Mouse (Mus musculus): ENCODE results near the gene Vma21. TPM values are rescaled to one million over a fixed set of nuclear protein-coding genes. Genes with fewer than 3 reads are reported as not detected.

Gene Vma21
- total and polyA plus RNA-seq, 3 experiments: 4.1 to 28.6 (median 26.8) TPM

DNA sequence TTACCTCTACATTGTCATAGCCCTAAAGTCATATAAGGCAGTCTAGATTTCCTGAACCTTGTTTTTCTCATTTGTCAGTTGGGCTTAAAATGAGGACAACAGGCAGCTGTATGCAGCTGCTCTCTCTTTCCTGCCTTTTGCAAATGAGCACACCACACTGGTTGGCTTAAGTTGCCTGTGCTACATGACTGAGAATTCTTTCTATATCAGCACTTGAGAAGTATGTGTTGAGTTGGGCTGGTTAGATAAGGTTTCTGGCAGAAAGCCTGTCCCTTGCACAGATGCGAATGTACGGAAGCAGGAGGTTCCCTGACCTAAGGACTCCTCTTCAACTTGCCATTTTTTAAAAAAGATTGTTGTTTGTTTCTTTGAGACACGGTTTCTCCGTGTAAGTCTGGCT, 31.0 kb downstream of the Vma21 start:
- Histone ChIP-seq H3K36me3 (replicated peaks in 1 of 2; ENCODE audit: control insufficient read depth in 1 of 2, insufficient read depth in 1 of 2, low read length in 1 of 2) (no peaks in the 10 kb centered on the region), H3K27me3 (replicated peaks) (no peaks in the 10 kb centered on the region), H3K9me3 (replicated peaks; ENCODE audit: low read length) (no peaks in the 10 kb centered on the region), H3K79me2 (replicated peaks; ENCODE audit: control insufficient read depth, extremely low read depth, insufficient read depth, poor library complexity, severe bottlenecking) (no peaks in the 10 kb centered on the region), H3K4me2 (ENCODE audit: insufficient read depth, low read depth, poor library complexity, severe bottlenecking) (no peak overlapping the region), H3K4me1 (ENCODE audit: control insufficient read depth in 1 of 2, insufficient read depth in 2 of 2) (no peaks in the 10 kb centered on the region), H3K27ac (ENCODE audit: insufficient read depth, low read depth) (no peak overlapping the region), H3K4me3 (replicated peaks in 1 of 3; ENCODE audit: low read depth in 2 of 3, low read length in 2 of 3, poor library complexity in 1 of 3) (no peak overlapping the region), H3K9ac (ENCODE audit: insufficient read depth, low read depth) (no peak overlapping the region)
- dilution Hi-C loops (cut with MboI; ENCODE audit: extremely low pct_ligation_motif_present, extremely low pct_unique_long_range_greater_than_20kb, low sequenced_read_pairs): no loop called here
- no peak for TF ChIP-seq KAT2A (IDR thresholded peaks at IDR 0.05; ENCODE audit: insufficient replicate concordance, low read length)
- no peak for TF ChIP-seq ELF1 (IDR thresholded peaks at IDR 0.05; ENCODE audit: low read depth, low read length)
- in situ Hi-C loops (cut with MboI; ENCODE audit: low pct_ligation_motif_present, low pct_unique_long_range_greater_than_20kb, low sequenced_read_pairs): no loop called here
- DNase-seq (ENCODE audit: extremely low read depth): no peak

DNA sequence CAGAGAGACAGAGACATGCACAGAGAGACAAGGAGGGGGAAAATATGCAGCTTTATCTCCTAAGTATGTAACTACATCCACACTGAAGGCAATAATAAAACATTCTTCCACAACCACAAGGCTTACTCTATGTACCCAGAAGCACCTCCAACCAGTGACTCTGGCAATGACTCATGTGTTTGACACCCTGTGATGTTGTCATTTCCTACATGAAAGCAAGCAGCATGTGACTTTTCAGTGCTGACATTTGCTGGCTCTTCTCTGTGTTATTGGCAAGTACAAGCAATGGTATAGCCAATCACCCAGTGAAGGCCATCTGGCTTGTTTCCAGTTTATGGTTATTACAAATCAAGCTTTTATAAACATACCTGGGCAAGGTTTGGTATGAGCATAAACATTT, 38.1 kb downstream of the Vma21 start:
- in situ Hi-C loops (cut with MboI; ENCODE audit: low pct_ligation_motif_present, low pct_unique_long_range_greater_than_20kb, low sequenced_read_pairs) (no loop called here), dilution Hi-C loops (cut with MboI; ENCODE audit: extremely low pct_ligation_motif_present, extremely low pct_unique_long_range_greater_than_20kb, low sequenced_read_pairs) (no loop called here)
- Histone ChIP-seq H3K79me2 (replicated peaks; ENCODE audit: control insufficient read depth, extremely low read depth, insufficient read depth, poor library complexity, severe bottlenecking) (no peaks in the 10 kb centered on the region), H3K27me3 (replicated peaks) (no peaks in the 10 kb centered on the region), H3K9me3 (replicated peaks; ENCODE audit: low read length) (no peaks in the 10 kb centered on the region), H3K9ac (ENCODE audit: insufficient read depth, low read depth) (no peak overlapping the region), H3K36me3 (replicated peaks in 1 of 2; ENCODE audit: control insufficient read depth in 1 of 2, insufficient read depth in 1 of 2, low read length in 1 of 2) (no peaks in the 10 kb centered on the region), H3K4me3 (replicated peaks in 1 of 3; ENCODE audit: low read depth in 2 of 3, low read length in 2 of 3, poor library complexity in 1 of 3) (no peak overlapping the region), H3K27ac (ENCODE audit: insufficient read depth, low read depth) (no peak overlapping the region), H3K4me2 (ENCODE audit: insufficient read depth, low read depth, poor library complexity, severe bottlenecking) (no peak overlapping the region), H3K4me1 (ENCODE audit: control insufficient read depth in 1 of 2, insufficient read depth in 2 of 2) (no peaks in the 10 kb centered on the region)
- no peak for TF ChIP-seq SMC3 (IDR thresholded peaks at IDR 0.05; ENCODE audit: low read depth, low read length)
- TF ChIP-seq MAX (IDR thresholded peaks at IDR 0.05; ENCODE audit: low read length): no peak
- no peak for TF ChIP-seq ZMIZ1 (IDR thresholded peaks at IDR 0.05; ENCODE audit: low read depth, low read length)
- TF ChIP-seq HCFC1 (IDR thresholded peaks at IDR 0.05; ENCODE audit: low read depth, low read length): no peak
- no peak for TF ChIP-seq POLR2AphosphoS2 (IDR thresholded peaks at IDR 0.05; ENCODE audit: low read depth, low read length)
- TF ChIP-seq ZC3H11A (IDR thresholded peaks at IDR 0.05; ENCODE audit: low read depth, low read length): no peak
- TF ChIP-seq BHLHE40 (IDR thresholded peaks at IDR 0.05; ENCODE audit: low read depth, low read length): peak; percentile 38; the same call in 1 of the 2 replicates
- no peak for TF ChIP-seq USF2 (conservative IDR thresholded peaks at IDR 0.05; ENCODE audit: low read depth, low read length)
- DNase-seq (ENCODE audit: extremely low read depth): peak; percentile 8

Other genes with a start within 250 kb of the Vma21 start
- gene Gpr50, start 152.3 kb upstream of the Vma21 start, total RNA-seq (2012; rRNA removed): not detected in 2 replicates
- not detected in 2 replicates for gene Gpr50, start 152.3 kb upstream of the Vma21 start, total RNA-seq (2014; rRNA removed)
- gene Gpr50, start 152.3 kb upstream of the Vma21 start, polyA plus RNA-seq (2012; ENCODE audit: insufficient read length, low read depth): not detected in 2 replicates
- not detected in 2 replicates for gene Gm1141, start 105.1 kb downstream of the Vma21 start, total RNA-seq (2012; rRNA removed)
- 0.16 TPM in 2 replicates for gene Gm1141, start 105.1 kb downstream of the Vma21 start, total RNA-seq (2014; rRNA removed)
- not detected in 2 replicates for gene Gm1141, start 105.1 kb downstream of the Vma21 start, polyA plus RNA-seq (2012; ENCODE audit: insufficient read length, low read depth)
- gene Prrg3, start 146.7 kb downstream of the Vma21 start, total RNA-seq (2012; rRNA removed): not detected in 2 replicates
- gene Prrg3, start 146.7 kb downstream of the Vma21 start, total RNA-seq (2014; rRNA removed): not detected in 2 replicates
- not detected in 2 replicates for gene Prrg3, start 146.7 kb downstream of the Vma21 start, polyA plus RNA-seq (2012; ENCODE audit: insufficient read length, low read depth)
- gene Fate1, start 157.1 kb downstream of the Vma21 start, total RNA-seq (2012; rRNA removed): not detected in 2 replicates
- not detected in 2 replicates for gene Fate1, start 157.1 kb downstream of the Vma21 start, total RNA-seq (2014; rRNA removed)
- not detected in 2 replicates for gene Fate1, start 157.1 kb downstream of the Vma21 start, polyA plus RNA-seq (2012; ENCODE audit: insufficient read length, low read depth)
- not detected in 2 replicates for gene Cnga2, start 175.9 kb downstream of the Vma21 start, total RNA-seq (2012; rRNA removed)
- not detected in 2 replicates for gene Cnga2, start 175.9 kb downstream of the Vma21 start, total RNA-seq (2014; rRNA removed)
- gene Cnga2, start 175.9 kb downstream of the Vma21 start, polyA plus RNA-seq (2012; ENCODE audit: insufficient read length, low read depth): not detected in 2 replicates